Mouse (Mus musculus) induced T-regulatory cell, adult 2 months (primary cell): ENCODE measurements around the gene Zyg11b.

Source experiments
- DNase-seq: peaks from one replicate; pipeline ENCODE4 v3.0.0-alpha.2; 2012; ENCODE audit warnings: low read depth

Zyg11b gene

DNA sequence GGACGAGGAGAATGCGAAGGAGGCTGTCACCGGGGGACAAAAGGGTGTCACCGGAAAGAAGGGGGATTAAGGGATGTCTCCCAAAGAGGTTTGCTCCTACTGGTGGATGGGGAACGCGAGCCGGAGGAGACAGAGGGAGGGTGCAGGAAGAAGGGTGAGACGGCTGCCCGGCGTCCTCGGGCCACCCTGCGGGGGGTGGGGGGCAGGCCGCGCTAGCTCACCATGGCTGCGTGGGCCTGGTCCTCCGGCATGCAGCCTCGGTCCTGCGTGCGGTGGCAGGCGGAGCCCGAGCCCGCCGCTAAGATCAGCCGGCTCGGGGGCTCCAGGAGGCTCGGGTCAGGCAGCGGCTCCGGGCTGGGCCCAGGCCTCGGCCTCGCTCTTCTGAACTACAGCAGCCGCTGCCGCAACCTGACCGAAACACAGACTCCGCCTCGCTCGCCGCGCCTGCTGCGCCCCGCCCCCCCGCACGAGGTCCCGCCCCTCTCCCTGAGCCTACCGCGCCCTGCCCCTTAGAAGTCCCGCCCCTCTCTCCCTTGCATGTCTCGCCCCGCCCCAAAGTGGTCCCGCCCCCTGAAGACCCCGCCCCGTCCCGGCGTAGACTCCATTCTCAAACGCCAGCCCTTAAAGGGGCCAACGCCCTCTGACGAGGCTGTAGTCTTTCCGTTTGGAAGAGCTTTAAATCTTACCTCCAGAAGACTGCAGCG is at the start of gene Zyg11b:
Zyg11b (minus strand) TSS at position 427 of the 704 bp plus-strand sequence.
- DNase-seq: peak; percentile 97

DNA sequence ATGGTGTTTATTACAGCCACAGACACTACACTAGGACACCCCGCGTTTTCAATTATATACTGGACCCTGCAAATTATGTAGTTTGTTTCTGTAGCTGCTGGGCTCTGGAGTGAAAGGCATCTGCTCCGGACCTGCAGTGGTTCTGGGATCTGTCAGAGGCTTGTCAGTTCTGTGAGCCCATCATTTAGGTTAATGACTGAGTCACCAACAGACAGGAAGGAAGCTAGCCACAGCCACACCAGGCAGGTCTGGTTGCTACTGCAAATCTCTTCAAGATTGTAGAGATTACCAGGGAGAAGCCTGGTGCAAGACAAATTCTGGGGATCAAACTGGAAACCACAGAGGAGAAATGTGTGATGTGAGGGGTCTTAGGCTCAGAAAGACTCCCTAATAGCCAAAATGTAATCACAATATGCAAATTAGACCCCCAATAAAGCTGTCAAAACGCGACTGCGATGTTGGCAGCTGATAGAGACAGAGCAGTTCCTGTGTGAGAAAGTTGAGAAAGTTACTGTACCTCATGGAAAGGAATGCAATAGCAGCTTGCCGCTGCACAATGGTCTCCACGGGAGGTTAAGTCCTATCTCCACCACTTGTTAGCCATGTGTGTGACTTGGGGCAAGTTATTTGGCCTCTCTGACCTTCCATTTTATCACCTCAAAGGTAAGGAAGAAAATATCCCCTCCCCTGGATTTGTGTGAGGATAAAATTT is 49.1 kb upstream of the Zyg11b start:
- DNase-seq: peak; percentile 56

DNA sequence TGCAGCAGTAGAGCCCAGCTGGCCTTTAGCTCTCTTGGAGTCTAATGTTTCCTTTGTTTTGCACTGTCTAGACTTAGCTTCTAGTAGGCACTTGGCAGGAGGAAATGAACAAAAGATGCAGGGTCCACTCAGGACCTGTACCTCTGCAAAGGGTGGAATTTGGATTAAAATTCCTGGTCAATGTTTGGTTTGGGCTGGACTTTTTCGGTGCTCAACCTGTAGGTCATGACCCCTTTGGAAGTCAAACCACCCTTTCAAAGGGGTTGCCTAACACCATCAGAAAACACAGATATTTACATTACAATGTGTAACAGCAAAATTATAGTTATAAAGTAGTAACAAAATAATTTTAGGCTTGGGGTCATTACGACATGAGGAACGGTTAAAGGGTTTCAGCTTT is 48.2 kb upstream of the Zyg11b start:
- DNase-seq: no peak

DNA sequence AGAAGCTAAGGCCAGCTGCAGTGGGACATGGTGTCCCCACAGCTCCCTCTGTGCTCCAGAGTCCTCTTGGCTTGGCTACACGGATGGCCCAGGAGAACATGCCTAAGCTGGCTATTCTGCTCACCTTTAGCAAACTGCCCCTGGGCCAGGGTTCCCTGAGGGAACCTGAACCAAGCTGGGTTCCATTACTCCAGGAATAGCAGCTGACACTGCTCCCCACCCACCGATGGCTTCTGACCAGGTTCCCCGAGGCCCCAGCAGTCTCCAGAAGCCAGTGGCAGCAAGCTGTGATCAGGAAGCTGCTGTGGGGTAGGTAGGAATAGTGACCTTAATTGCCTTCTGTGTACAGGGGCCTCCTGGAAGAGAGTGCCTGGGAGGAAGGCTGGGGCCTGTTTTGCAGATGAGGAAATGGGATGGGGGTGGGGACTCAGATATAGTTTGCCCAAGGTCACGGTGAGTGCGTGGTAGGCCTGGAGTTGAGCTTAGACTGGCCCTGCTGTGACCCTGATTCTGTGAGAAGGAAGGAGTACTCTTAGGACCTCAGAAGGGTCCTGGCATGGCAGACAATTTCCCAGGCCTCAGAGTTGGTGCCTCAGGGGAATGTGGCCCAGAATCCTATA is 47.5 kb upstream of the Zyg11b start:
- no peak for DNase-seq

DNA sequence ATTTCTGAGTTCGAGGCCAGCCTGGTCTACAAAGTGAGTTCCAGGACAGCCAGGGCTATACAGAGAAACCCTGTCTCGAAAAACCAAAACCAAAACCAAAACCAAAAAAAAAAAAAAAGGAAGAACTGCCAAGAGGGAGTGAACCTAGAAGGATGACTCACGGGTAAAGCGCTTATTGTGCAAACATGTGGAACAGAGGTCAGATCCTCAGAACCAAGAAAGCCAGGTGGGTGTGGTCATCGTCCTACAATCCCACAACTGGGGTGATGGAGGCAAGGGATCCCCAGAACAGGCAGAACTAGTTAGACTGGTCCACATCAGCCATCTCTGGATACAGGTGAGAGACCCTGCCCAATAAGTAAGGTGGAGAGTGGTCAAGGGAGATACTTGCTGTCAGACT is 46.2 kb upstream of the Zyg11b start:
- peak; percentile 47 for DNase-seq

DNA sequence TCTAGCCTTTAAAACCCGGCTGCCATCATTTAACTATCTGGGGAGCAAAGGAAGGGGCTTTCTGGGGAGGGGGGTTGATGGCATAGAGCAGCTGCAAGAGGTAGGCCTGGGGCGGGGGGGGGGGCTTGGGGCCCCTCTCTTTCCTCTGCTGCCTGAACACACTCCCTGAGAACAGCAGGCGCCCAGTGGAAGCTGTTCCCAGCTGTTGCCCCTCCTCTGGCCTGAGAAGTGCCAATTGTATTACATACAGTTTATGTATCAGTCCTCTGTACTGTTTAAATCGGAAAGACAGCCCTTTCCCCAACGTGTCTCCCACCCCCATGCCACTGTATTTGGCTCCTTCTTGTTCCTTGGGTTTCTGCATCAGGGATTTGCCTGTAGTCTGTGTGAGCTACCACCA is 44.9 kb upstream of the Zyg11b start:
- no peak for DNase-seq

DNA sequence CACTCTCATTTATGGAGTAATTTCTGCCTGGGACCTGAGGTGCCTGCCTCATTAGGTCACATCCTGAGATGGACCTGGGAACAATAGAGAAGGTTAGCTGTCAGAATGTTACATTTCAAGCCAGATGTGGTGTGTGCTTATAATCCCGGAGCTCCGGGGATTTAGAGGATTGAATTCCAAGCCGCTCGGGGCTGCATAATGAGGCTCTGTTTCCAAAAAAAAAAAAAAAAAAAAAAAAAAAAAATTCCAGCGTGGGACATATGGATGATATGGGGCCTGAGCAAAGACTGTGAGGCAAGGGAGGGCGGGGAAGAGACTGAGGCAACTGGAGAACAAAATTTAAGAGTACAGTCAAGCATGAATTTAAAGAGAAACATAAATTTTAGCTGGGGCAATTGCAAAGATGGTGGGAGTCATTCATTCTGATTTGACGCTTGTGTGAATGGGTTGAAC is 43.8 kb upstream of the Zyg11b start:
- DNase-seq: no peak

DNA sequence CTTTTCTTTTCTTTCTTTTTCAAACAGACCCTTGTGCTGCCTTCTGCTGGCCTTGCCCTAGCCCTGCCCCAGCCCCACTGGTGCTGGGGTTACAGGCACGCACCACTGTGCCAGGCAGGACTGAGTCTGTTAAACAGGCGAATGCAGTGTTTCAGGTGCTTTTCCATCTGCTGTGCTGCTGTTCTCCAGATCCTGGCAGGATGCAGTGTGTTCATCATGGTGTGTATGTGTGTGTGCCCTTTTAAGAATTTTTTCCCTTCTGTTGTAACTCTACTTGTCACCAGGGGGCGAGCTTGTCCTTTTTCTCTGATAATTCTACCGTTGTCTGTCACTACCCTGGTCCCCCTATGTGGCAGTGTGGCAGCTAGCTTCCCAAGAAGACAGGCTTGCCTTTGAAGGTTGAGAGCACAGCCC is 38.4 kb upstream of the Zyg11b start:
- DNase-seq: peak; percentile 82

DNA sequence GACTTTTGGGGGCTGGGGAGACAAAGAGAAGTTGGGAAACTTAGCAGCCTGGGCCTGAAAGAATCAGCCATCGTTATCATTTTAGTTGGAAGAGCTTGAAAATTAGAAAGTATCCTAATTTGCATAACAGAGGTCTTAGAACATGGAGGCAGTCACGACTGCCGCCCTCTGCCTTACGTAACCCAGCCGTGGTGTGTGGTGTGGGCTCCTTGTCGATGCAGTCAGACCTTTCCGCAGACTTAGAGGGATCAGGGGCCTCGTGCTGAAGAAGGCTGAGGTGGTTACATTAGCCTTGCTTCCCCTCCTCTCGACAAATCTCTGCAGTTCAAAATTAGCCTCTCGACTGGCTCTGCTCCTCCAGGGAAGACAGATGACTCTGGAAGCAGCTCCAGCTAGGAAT is 37.9 kb upstream of the Zyg11b start:
- DNase-seq: no peak

DNA sequence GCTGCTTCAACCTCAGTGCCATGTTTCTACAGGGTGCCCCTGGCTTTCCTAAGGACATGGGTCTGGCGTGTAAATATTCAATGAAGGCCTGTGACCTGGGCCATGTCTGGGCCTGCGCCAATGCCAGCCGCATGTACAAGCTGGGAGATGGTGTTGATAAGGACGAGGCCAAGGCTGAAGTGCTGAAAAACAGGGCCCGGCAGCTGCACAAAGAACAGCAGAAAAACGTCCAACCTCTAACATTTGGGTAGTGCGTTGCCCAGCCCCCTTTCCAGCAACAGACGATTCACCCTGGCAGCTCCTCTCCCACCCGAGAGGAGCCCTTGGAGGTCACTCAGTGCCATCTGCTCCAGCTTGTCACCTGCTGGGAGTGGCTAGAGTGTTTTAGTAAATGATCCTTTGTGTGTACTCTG is 37.4 kb upstream of the Zyg11b start:
- no peak for DNase-seq

DNA sequence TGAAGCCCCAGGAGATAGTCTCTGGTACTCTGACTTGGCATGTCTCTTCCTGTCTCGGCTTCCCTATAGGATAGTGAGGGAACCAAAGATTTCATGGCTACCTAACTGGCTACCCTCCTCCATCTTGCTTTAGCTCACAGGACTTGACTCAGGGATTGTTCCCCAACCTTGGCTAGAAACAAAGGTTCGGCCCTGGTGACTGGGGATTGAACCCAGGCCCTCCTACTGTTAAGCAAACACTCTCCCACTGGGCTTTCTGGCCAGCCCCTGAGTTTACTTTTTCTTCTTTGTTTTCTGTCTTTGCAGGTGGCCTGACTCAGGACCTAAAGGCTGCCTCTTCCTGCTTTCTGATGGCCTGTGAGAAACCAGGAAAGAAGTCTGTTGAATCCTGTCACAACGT is 36.9 kb upstream of the Zyg11b start:
- no peak for DNase-seq

DNA sequence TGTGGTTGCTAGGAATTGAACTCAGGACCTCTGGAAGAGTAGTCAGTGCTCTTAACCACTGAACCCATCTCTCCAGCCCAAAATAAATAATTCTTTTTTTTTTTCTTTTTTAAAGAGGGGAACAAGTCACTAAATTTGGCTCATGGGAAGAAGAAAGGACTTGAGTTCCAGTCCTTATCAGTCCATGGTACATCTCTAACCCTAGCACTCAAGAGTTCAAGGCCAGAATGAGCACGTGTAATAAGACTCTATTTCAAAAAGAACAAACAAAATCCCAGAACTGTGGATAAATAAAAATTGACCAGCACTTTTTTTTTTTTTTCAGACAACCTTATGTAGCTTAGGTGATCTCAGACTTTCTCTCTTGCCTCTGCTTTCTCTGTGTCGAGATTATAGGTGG is 35.9 kb upstream of the Zyg11b start:
- DNase-seq: no peak

DNA sequence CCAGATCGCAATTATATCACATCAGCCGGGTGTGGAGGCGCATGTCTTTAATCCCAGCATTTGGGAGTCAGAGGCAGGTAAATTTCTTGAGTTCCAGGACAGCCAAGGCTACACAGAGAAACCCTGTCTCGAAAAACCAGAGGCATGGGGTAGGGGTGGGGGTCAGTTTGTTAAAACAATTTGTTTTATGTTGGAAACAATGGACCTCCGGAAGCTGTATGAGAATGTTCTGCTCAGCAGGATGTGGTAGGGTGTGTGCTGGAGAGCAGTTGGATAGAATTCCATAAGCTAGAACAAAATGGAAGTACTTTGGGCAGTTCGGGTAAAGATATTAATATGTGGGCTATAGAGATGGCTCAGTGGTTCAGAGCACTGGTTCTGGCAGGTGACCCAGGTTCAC is 34.5 kb upstream of the Zyg11b start:
- DNase-seq: no peak

DNA sequence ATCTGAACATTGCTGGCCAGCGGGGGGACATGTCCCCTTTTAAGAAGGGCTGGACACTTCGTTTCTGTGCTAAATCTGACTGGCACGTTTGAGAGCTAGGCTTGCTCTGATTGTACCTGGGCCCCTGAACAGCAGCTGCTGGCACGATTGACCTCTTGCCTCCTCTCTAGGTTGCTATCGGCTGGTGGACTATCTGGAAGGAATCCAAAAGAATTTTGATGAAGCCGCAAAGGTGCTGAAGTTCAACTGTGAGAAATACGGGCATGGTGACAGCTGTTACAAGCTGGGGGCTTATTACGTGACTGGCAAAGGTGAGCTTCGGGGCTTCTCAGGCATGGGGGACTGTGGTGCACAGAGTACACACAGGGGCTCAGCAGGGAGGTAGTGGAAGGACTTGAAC is 31.1 kb upstream of the Zyg11b start:
- DNase-seq: no peak

DNA sequence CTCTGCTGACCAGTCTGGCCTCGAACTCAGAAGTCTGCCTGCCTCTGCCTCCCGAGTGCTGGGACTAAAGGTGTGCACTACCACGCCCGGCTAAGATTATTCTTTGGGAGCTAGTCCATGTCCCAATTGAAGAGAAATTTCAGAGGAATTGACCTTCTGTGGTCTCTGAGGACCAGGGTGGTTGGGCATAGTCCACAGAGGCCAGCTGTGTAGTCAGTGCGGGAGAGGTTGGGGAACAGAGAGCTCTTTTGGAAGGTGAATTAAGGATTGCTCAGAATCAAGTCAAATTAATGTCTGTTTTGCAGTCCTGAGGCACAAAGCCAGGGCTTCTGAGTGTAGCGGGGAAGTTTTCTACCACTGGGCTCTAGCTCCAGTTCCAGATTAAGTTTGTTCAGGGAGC is 28.9 kb upstream of the Zyg11b start:
- DNase-seq: no peak

DNA sequence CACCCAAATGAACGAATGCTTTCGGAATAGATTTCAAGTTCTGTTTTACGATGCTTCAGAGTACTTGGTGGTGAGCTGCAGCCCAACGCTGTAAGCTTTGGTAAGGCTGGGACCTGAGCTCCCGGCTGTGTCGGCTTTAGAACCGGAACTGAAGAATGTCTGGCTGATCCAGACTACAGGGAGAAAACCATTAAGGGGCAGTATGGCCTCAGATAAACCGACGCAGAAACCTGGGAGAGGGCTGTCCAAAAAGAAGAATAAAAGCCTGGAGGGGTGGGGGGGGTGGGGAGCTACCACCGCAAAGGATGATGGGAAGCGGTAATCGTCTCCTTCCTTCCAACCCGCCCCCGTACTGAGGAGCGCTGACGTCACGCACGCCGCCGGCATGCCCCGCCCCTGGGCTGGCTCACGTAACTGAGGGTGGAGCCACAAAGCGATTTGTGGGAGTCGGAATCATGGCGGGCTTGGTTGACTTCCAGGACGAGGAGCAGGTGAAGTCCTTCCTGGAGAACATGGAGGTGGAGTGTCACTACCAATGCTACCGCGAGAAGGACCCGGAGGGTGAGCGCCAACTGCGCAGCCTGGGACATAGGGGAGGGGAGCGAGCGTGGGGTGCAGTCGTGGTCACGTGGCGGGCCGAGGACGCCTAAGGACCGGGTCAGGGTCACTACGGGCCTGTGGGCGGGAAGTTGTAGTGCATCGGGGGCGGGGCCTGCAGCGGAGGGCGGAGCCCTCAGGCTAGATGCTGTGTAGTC is 27.0 kb upstream of the Zyg11b start, which contains the start of gene Coa7:
Coa7 (plus strand) TSS at position 411 of the 755 bp plus-strand sequence.
- DNase-seq: peak; percentile 99

DNA sequence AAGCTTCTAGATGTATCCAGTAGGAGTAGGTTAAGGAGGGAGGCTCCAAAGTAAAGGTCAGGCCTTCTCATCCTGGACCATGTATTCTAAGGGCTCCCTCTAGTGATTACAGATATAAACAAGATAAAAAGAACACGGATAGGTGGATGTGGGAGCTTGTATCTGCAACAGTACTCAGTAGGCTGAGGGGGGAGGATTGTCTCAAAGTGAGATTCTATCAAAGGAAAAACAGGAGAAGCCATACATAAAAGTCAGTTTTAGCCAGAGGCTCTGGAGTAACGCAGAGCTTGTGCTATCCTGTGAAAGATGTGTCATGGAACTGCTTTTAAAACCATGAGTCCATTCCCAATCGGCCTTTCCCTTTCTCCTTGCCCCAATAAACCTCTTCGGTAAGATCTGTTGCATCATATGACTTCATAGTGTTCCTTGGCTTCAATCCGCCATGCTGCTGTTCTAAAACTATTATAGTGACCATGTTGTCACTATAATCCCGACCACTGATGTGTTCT is 26.2 kb upstream of the Zyg11b start:
- DNase-seq: peak; percentile 67

DNA sequence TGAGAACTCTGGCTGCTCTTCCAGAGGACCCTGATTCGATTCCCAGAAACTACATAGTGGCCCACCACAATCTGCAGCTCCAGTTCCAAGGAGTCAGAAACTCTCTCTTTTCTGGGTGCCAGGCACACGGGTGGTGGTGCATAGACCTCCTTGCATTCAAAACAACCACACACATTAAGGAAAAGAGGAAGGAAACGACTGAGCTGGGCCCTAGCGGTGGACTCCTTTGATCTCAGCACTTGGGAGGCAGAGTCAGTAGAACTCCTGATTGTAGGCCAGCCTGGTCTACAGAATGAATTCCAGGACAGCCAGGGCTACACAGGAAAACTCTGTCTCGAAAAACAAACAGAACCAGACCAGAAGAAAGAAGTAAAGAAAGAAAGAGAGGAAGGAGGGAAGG is 22.7 kb upstream of the Zyg11b start:
- DNase-seq: no peak

DNA sequence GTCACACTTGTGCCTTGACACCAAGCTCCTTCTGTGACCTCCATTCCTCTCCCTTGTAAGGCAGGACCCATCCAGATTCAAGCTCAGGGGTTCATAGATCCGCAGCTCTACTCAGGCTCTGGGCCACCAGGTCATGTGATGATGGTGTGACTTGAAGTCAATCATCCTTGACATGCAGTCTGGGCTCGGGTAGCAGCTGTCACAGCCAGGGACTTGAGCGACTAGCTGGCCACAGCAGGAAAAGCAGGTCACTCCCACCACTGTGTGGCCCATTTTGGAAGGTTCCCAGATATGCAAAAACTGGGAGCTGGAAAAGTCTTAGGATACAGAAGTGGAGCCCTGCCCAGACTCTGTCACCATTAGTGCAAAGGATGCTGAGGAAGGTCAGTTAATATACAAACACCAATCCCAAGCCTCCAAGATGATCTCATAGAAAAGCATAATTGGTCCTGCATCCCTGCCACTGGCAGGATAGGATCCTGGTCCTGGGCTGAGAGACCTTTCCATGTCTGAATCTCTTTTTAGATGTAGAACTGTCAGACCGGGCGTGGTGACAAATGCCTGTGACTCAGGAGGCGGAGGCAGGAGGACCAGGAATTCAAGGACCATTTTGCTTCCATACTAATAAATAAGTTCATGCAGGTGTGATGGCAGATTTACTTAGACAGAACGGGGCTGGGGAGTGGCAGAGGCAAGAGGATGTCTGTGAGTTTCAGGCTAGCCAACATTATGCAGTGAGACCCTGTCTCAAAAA is 19.9 kb upstream of the Zyg11b start:
- no peak for DNase-seq

DNA sequence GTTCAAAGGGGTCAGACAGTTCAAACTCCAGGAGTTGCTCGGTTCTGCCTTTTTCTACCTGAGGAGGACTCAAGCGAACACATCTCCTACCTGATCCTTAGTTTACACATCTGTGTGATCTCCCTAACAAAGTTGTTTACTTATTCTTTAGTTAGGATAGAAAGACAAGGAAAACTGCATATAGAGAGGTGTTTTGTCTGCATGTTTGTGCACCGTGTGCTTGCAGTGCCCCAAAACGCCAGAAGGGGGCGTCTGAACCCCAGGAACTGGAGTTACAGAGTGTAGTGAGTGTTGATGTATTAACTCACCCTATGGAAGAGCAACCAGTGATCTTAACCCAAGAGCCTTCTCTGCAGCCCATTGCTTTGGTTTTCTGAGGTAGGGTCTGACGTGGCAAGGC is 18.9 kb upstream of the Zyg11b start:
- peak; percentile 79 for DNase-seq
